Mouse (Mus musculus) hindbrain, postnatal 0 days (tissue): Measurements from ENCODE around the gene Galnt12. TPM values are rescaled to one million over a fixed set of nuclear protein-coding genes. Genes with fewer than 3 reads are reported as not detected.

Source experiments
- ATAC-seq: fragments of 200-750 bp; cut with Nextera tagmentation; 2 replicates; pipeline ENCODE4 v1.8.0; 2017; ENCODE audit warnings: mild to moderate bottlenecking, moderate TSS enrichment, moderate library complexity
- DNase-seq: peaks from one replicate; pipeline ENCODE4 v3.0.0-alpha.2; 2015; ENCODE audit warnings: low spot score
- H3K27ac ChIP-seq: fragments of 300-500 bp; sonication (generic); 2 replicates; pipeline ENCODE4 v1.5.1; 2014; ENCODE audit warnings: mild to moderate bottlenecking
- H3K27me3 ChIP-seq: fragments of 300-500 bp; sonication (generic); 2 replicates; pipeline ENCODE4 v1.6.1; 2014; ENCODE audit warnings: low read length, mixed read lengths; ENCODE audit not compliant: insufficient read depth
- H3K36me3 ChIP-seq: fragments of 300-500 bp; sonication (generic); 2 replicates; pipeline ENCODE4 v1.6.1; 2014; ENCODE audit warnings: low read length, mixed read lengths; ENCODE audit not compliant: insufficient read depth
- H3K4me1 ChIP-seq: fragments of 300-500 bp; sonication (generic); 2 replicates; pipeline ENCODE4 v1.6.1; 2014; ENCODE audit warnings: antibody characterized with exemption, low read length, mixed read lengths; ENCODE audit not compliant: insufficient read depth
- H3K4me2 ChIP-seq: fragments of 300-500 bp; sonication (generic); 2 replicates; pipeline ENCODE4 v1.6.1; 2014; ENCODE audit warnings: low read depth, mild to moderate bottlenecking, low read length, moderate library complexity, mixed read lengths
- H3K4me3 ChIP-seq: fragments of 300-500 bp; sonication (generic); 2 replicates; pipeline ENCODE4 v1.5.1; 2014; ENCODE audit warnings: low read length
- H3K9ac ChIP-seq: fragments of 300-500 bp; sonication (generic); replicated peaks from 2 replicates; pipeline ENCODE4 v1.6.1; 2014; ENCODE audit warnings: mild to moderate bottlenecking, low read length, moderate library complexity, mixed read lengths
- H3K9me3 ChIP-seq: fragments of 300-500 bp; sonication (generic); 2 replicates; pipeline ENCODE4 v1.6.1; 2016; ENCODE audit warnings: low read length, mixed read lengths
- CTCF ChIP-seq: IDR thresholded peaks from 2 replicates; pipeline ENCODE4 v1.5.1; 2016; ENCODE audit warnings: antibody characterized with exemption, control low read depth, low read depth
- WGBS: fragments of 180-500 bp; shearing (Covaris S2); extraction: QIAGEN DNeasy Blood & Tissue Kit; methylation state at CpG from one replicate; pipeline ENCODE4 v1.1.7; 2014; 5-methylcytosine and 5-hydroxymethylcytosine counted together
- polyA plus RNA-seq: library from polyadenylated mRNA; unstranded; fragments of >200 nt; fragmentation: Nextera tagmentation; extraction: Ambion mirVana; gene quantifications from 2 replicates; pipeline ENCODE4 v1.2.1, GENCODE M21; 2015
- total RNA-seq: library from RNA; depleted of rRNA; stranded (reverse); fragments of >200 nt; gene quantifications from 2 replicates; pipeline ENCODE4 v1.2.3, GENCODE M21; 2014; rRNA removed

Gene Galnt12
- total and polyA plus RNA-seq, 2 experiments from 2014 or later: 1.2 to 1.5 TPM

DNA sequence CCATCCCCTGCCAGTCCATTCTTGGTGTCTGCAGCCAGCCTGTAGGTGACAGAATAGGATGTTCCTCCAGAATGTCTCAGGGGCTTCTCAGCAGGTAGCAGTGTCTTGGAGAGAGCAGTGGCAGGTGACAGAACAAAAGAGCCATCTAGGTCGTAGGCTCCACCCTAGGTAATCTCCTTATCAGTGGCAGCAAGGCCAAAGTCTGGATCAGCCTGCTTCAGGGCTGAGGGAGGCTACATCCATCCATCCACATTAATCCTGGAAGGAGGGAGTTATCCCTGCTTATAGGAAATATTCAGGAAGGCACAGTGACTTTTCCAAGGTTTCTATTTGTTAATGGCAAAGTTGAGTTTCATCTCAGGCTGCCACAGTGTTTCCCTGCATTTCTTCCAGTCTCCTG lies 80.6 kb downstream of the Galnt12 start:
- no peak for TF ChIP-seq CTCF
- H3K9me3 ChIP-seq: no peaks in the 10 kb centered on the region
- no peak overlapping the region for H3K4me2 ChIP-seq
- H3K9ac ChIP-seq: no peak overlapping the region
- DNase-seq (no peak), ATAC-seq (no peak)
- no peaks in the 10 kb centered on the region for H3K27me3 ChIP-seq
- no peaks in the 10 kb centered on the region for H3K36me3 ChIP-seq
- WGBS: 50% methylated on average over 1 of the region's 1 CpGs
- no peak overlapping the region for H3K27ac ChIP-seq
- H3K4me1 ChIP-seq: no peaks in the 10 kb centered on the region; the same call in 1 of the 2 replicates
- no peak overlapping the region for H3K4me3 ChIP-seq

Other genes with a start within 250 kb of the Galnt12 start
- 98.9 and 115 TPM in 2 replicates for gene Gabbr2, start 100.0 kb upstream of the Galnt12 start, total RNA-seq
- gene Gabbr2, start 100.0 kb upstream of the Galnt12 start, polyA plus RNA-seq: 16.7 and 17.7 TPM in 2 replicates
- gene Anks6, start 34.5 kb upstream of the Galnt12 start, total RNA-seq: 11.1 and 13.4 TPM in 2 replicates
- gene Anks6, start 34.5 kb upstream of the Galnt12 start, polyA plus RNA-seq: 3.0 and 3.2 TPM in 2 replicates
- gene Col15a1, start 116.3 kb downstream of the Galnt12 start, total RNA-seq: 8.9 and 13.7 TPM in 2 replicates
- 3.1 and 3.7 TPM in 2 replicates for gene Col15a1, start 116.3 kb downstream of the Galnt12 start, polyA plus RNA-seq